Mouse (Mus musculus): ENCODE results near the gene Plekhh3. TPM values are rescaled to one million over a fixed set of nuclear protein-coding genes. Genes with fewer than 3 reads are reported as not detected.

Gene Plekhh3
- 3.5 and 4.8 TPM in 2 replicates for polyA plus RNA-seq (2016; fragmentation: Nextera tagmentation; extraction: Ambion mirVana)

GRCm38 (mm10) chr11:101170811-101171610 lies at the start of gene Plekhh3:
TSS of gene Plekhh3 (minus strand) at chr11:101171351.
- WGBS, result under 1% methylated on average over 50 of the region's 50 CpGs
- H3K27me3 ChIP-seq (ENCODE audit: poor library complexity, severe bottlenecking), result peaks cover 96% of the 10 kb centered on the region
- H3K27ac ChIP-seq, result peak within 1 kb of the TSS; percentile 82
- peaks cover 81% of the 10 kb centered on the region for H3K4me1 ChIP-seq
- H3K36me3 ChIP-seq (replicated peaks), result peaks cover 19% of the 10 kb centered on the region
- peak; percentile 98 for DNase-seq (ENCODE audit: extremely low spot score, low spot score)
- no peaks in the 10 kb centered on the region for H3K9me3 ChIP-seq
- H3K4me3 ChIP-seq, result peak within 1 kb of the TSS; percentile 71

GRCm38 (mm10) chr11:101220853-101221252 lies 49.7 kb upstream of the Plekhh3 start:
- H3K27ac ChIP-seq, result no peak overlapping the region
- WGBS, result 71% methylated on average over 2 of the region's 2 CpGs
- H3K9me3 ChIP-seq, result no peaks in the 10 kb centered on the region
- H3K4me1 ChIP-seq, result peaks cover 5% of the 10 kb centered on the region
- H3K4me3 ChIP-seq, result no peak overlapping the region
- no peaks in the 10 kb centered on the region for H3K27me3 ChIP-seq (ENCODE audit: poor library complexity, severe bottlenecking)
- DNase-seq (ENCODE audit: extremely low spot score, low spot score), result no peak
- H3K36me3 ChIP-seq (replicated peaks), result no peaks in the 10 kb centered on the region

- Histone ChIP-seq H3K4me1 (no peaks in the 10 kb centered on the region), H3K36me3 (replicated peaks) (peaks cover 10% of the 10 kb centered on the region; the same call in 1 of the 2 replicates), H3K4me3 (no peak overlapping the region), H3K27ac (no peak overlapping the region), H3K27me3 (ENCODE audit: poor library complexity, severe bottlenecking) (no peaks in the 10 kb centered on the region), H3K9me3 (no peaks in the 10 kb centered on the region)
- WGBS, result 86% methylated on average over 10 of the region's 10 CpGs
- no peak for DNase-seq (ENCODE audit: extremely low spot score, low spot score)
Measured at GRCm38 (mm10) chr11:101218436-101219055, 47.4 kb upstream of the Plekhh3 start.

- Histone ChIP-seq H3K4me1 (no peaks in the 10 kb centered on the region), H3K9me3 (no peaks in the 10 kb centered on the region), H3K4me3 (no peak overlapping the region), H3K27ac (no peak overlapping the region), H3K36me3 (replicated peaks) (peaks cover 18% of the 10 kb centered on the region), H3K27me3 (ENCODE audit: poor library complexity, severe bottlenecking) (no peaks in the 10 kb centered on the region)
- DNase-seq (ENCODE audit: extremely low spot score, low spot score), result no peak
- 91% methylated on average over 5 of the region's 5 CpGs for WGBS
Measured at GRCm38 (mm10) chr11:101216936-101217335, 45.8 kb upstream of the Plekhh3 start.

- WGBS, result 59% methylated on average over 3 of the region's 3 CpGs
Measured at GRCm38 (mm10) chr11:101211970-101212369, 40.8 kb upstream of the Plekhh3 start.

GRCm38 (mm10) chr11:101200986-101201385 lies 29.8 kb upstream of the Plekhh3 start:
- H3K27me3 ChIP-seq (ENCODE audit: poor library complexity, severe bottlenecking), result no peaks in the 10 kb centered on the region
- peaks cover 29% of the 10 kb centered on the region for H3K36me3 ChIP-seq (replicated peaks)
- peak overlapping the region; percentile 8; the same call in 1 of the 2 replicates for H3K4me3 ChIP-seq
- no peaks in the 10 kb centered on the region for H3K9me3 ChIP-seq
- 0 out of 2 replicates have a peak overlapping the region, but pooled peaks have one; percentile 44 for H3K27ac ChIP-seq
- 27% methylated on average over 7 of the region's 7 CpGs for WGBS
- peaks cover 4% of the 10 kb centered on the region; the same call in 1 of the 2 replicates for H3K4me1 ChIP-seq
- no peak for DNase-seq (ENCODE audit: extremely low spot score, low spot score)

More at GRCm38 (mm10) chr11:101211970-101212369, 40.8 kb upstream of the Plekhh3 start:
- Histone ChIP-seq H3K4me3 (no peak overlapping the region), H3K9me3 (no peaks in the 10 kb centered on the region), H3K36me3 (replicated peaks) (peaks cover 38% of the 10 kb centered on the region), H3K27ac (no peak overlapping the region), H3K27me3 (ENCODE audit: poor library complexity, severe bottlenecking) (no peaks in the 10 kb centered on the region), H3K4me1 (no peaks in the 10 kb centered on the region)
- DNase-seq (ENCODE audit: extremely low spot score, low spot score), result no peak

- Histone ChIP-seq H3K4me3 (no peak overlapping the region), H3K27me3 (ENCODE audit: poor library complexity, severe bottlenecking) (no peaks in the 10 kb centered on the region), H3K27ac (no peak overlapping the region), H3K36me3 (replicated peaks) (peaks cover 29% of the 10 kb centered on the region), H3K4me1 (peaks cover 4% of the 10 kb centered on the region; the same call in 1 of the 2 replicates), H3K9me3 (no peaks in the 10 kb centered on the region)
- WGBS, result 93% methylated on average over 3 of the region's 3 CpGs
- DNase-seq (ENCODE audit: extremely low spot score, low spot score), result no peak
Measured at GRCm38 (mm10) chr11:101199555-101199954, 28.4 kb upstream of the Plekhh3 start.

GRCm38 (mm10) chr11:101196175-101196574 lies 25.0 kb upstream of the Plekhh3 start:
- no peak for DNase-seq (ENCODE audit: extremely low spot score, low spot score)
- H3K27me3 ChIP-seq (ENCODE audit: poor library complexity, severe bottlenecking), result no peaks in the 10 kb centered on the region
- H3K27ac ChIP-seq, result no peak overlapping the region
- peaks cover 10% of the 10 kb centered on the region for H3K4me1 ChIP-seq
- no peaks in the 10 kb centered on the region for H3K9me3 ChIP-seq
- 94% methylated on average over 8 of the region's 8 CpGs for WGBS
- H3K4me3 ChIP-seq, result no peak overlapping the region
- H3K36me3 ChIP-seq (replicated peaks), result peaks cover 31% of the 10 kb centered on the region

GRCm38 (mm10) chr11:101195571-101195970 lies 24.4 kb upstream of the Plekhh3 start:
- DNase-seq (ENCODE audit: extremely low spot score, low spot score), result no peak
- Histone ChIP-seq H3K4me1 (peaks cover 12% of the 10 kb centered on the region), H3K4me3 (no peak overlapping the region), H3K27ac (no peak overlapping the region), H3K27me3 (ENCODE audit: poor library complexity, severe bottlenecking) (no peaks in the 10 kb centered on the region), H3K36me3 (replicated peaks) (peaks cover 31% of the 10 kb centered on the region), H3K9me3 (no peaks in the 10 kb centered on the region)
- 89% methylated on average over 8 of the region's 8 CpGs for WGBS

- DNase-seq (ENCODE audit: extremely low spot score, low spot score), result no peak
- Histone ChIP-seq H3K27me3 (ENCODE audit: poor library complexity, severe bottlenecking) (no peaks in the 10 kb centered on the region), H3K9me3 (no peaks in the 10 kb centered on the region), H3K4me3 (no peak overlapping the region), H3K36me3 (replicated peaks) (peaks cover 30% of the 10 kb centered on the region), H3K4me1 (peaks cover 17% of the 10 kb centered on the region), H3K27ac (no peak overlapping the region)
- WGBS, result 86% methylated on average over 1 of the region's 1 CpGs
Measured at GRCm38 (mm10) chr11:101195101-101195500, 23.9 kb upstream of the Plekhh3 start.

- DNase-seq (ENCODE audit: extremely low spot score, low spot score), result no peak
- H3K36me3 ChIP-seq (replicated peaks), result peaks cover 26% of the 10 kb centered on the region
Measured at GRCm38 (mm10) chr11:101194643-101195042, 23.5 kb upstream of the Plekhh3 start.

GRCm38 (mm10) chr11:101194137-101194536 lies 23.0 kb upstream of the Plekhh3 start:
- no peak for DNase-seq (ENCODE audit: extremely low spot score, low spot score)
- WGBS, result 91% methylated on average over 5 of the region's 5 CpGs
- Histone ChIP-seq H3K27ac (no peak overlapping the region), H3K4me3 (no peak overlapping the region), H3K36me3 (replicated peaks) (peaks cover 22% of the 10 kb centered on the region), H3K27me3 (ENCODE audit: poor library complexity, severe bottlenecking) (no peaks in the 10 kb centered on the region), H3K9me3 (no peaks in the 10 kb centered on the region), H3K4me1 (peaks cover 26% of the 10 kb centered on the region)

More at GRCm38 (mm10) chr11:101194643-101195042, 23.5 kb upstream of the Plekhh3 start:
- Histone ChIP-seq H3K9me3 (no peaks in the 10 kb centered on the region), H3K4me3 (no peak overlapping the region), H3K27me3 (ENCODE audit: poor library complexity, severe bottlenecking) (no peaks in the 10 kb centered on the region), H3K27ac (no peak overlapping the region), H3K4me1 (peaks cover 21% of the 10 kb centered on the region)
- 91% methylated on average over 6 of the region's 6 CpGs for WGBS

- WGBS, result 88% methylated on average over 7 of the region's 7 CpGs
- Histone ChIP-seq H3K27ac (no peak overlapping the region), H3K27me3 (ENCODE audit: poor library complexity, severe bottlenecking) (no peaks in the 10 kb centered on the region), H3K9me3 (no peaks in the 10 kb centered on the region), H3K36me3 (replicated peaks) (peaks cover 12% of the 10 kb centered on the region), H3K4me3 (no peak overlapping the region), H3K4me1 (peaks cover 35% of the 10 kb centered on the region)
- DNase-seq (ENCODE audit: extremely low spot score, low spot score), result no peak
Measured at GRCm38 (mm10) chr11:101193076-101193475, 21.9 kb upstream of the Plekhh3 start.
